Mouse (Mus musculus): Measurements from ENCODE around the gene Gys1. TPM values are rescaled to one million over a fixed set of nuclear protein-coding genes. Genes with fewer than 3 reads are reported as not detected.

Gys1 gene
- polyA plus RNA-seq, 1 experiment from 2014 or later = 39.0 TPM

DNA sequence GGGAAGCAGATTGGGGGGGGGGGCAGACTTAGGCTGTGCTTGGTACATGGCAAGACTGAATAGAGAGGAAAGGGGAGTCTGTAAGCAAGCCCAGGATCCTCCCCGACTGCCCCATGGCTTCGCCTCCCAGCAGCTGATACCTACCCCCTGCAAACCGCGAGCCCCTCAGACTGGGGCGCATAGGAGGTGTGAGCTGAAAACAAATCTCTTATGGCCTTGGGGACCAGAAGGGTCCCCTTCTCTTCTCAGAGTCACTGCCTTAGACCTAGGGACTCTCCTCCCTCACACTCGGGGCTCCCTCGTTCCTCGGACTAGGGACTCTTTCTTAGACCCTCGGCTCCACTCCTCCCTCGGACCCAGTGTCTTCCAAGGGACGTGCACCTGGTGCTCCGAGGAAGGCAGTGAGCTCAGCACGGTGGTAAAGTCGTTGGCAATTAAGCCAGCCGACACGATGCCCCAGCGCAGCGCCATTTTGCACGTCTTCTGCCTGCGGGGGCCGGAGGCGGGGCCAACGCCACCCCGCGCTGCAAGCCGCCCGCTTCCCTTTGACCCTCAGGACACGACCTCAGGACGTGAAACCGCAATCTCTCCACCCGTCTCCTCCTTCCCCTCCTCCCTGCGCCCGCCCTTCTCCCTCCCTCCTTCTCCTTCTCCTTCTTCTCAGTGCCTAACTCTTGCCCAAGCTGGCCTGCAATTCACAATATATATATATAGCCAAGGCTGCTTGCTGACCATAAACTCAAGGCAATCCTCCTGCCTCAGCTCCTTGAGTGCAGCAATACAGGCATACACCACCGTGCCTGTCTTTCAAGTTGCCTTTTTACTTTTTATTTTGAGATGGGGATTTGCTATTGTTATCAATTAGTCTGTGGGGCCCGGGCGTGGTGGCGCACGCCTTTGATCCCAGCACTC is 53.9 kb downstream of the Gys1 start, which contains the start of gene Dhdh:
Dhdh (minus strand) TSS at position 513 of the 912 bp plus-strand sequence.
- H3K9me3 ChIP-seq = no peaks in the 10 kb centered on the region
- H3K36me3 ChIP-seq = peaks cover 13% of the 10 kb centered on the region
- peak within 1 kb of the TSS; percentile 83 for H3K27ac ChIP-seq
- peak within 1 kb of the TSS; percentile 47 for H3K4me3 ChIP-seq
- WGBS = 10% methylated on average over 38 of the region's 38 CpGs
- no peak for ATAC-seq (ENCODE audit: insufficient number of reproducible peaks, low FRiP score, low TSS enrichment, low read depth)
- peak within 1 kb of the TSS; percentile 66 for H3K4me2 ChIP-seq
- H3K4me1 ChIP-seq = peaks cover 21% of the 10 kb centered on the region
- no peaks in the 10 kb centered on the region for H3K27me3 ChIP-seq
- peak within 1 kb of the TSS; percentile 58 for H3K9ac ChIP-seq

GRCm38 (mm10) chr7:45489578-45489977 is 54.9 kb downstream of the Gys1 start:
- ATAC-seq (ENCODE audit: insufficient number of reproducible peaks, low FRiP score, low TSS enrichment, low read depth) = no peak
- peaks cover 23% of the 10 kb centered on the region for H3K36me3 ChIP-seq
- H3K9me3 ChIP-seq = no peaks in the 10 kb centered on the region
- H3K27ac ChIP-seq = no peak overlapping the region
- no peak overlapping the region for H3K4me3 ChIP-seq
- H3K27me3 ChIP-seq = no peaks in the 10 kb centered on the region
- no peak overlapping the region for H3K4me2 ChIP-seq
- H3K4me1 ChIP-seq = peaks cover 21% of the 10 kb centered on the region
- no peak overlapping the region for H3K9ac ChIP-seq
- 68% methylated on average over 7 of the region's 7 CpGs for WGBS

DNA sequence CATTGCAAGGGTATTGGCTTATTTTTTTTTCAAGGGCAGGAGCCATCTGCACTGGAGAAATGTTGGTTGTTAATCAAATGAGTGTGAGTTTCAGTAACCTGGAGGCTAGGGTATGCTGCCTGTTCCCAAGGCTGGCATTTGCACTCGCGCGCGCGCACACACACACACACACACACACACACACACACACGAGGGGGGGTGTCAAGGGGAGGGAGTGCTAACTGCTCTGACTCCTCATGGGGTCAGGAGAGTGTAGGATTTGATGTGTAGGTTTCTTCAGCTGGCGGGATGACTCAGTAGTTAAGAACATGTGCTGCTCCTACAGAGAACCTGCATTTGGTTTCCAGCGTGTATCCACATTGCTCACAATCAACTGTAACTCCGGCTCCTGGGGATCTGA is 56.2 kb downstream of the Gys1 start:
- no peak overlapping the region for H3K4me2 ChIP-seq
- no peaks in the 10 kb centered on the region for H3K9me3 ChIP-seq
- H3K27ac ChIP-seq = no peak overlapping the region
- no peak overlapping the region for H3K9ac ChIP-seq
- H3K36me3 ChIP-seq = peaks cover 36% of the 10 kb centered on the region
- no peak overlapping the region for H3K4me3 ChIP-seq
- peaks cover 21% of the 10 kb centered on the region for H3K4me1 ChIP-seq
- no peak for ATAC-seq (ENCODE audit: insufficient number of reproducible peaks, low FRiP score, low TSS enrichment, low read depth)
- 15% methylated on average over 9 of the region's 9 CpGs for WGBS
- H3K27me3 ChIP-seq = no peaks in the 10 kb centered on the region

GRCm38 (mm10) chr7:45491264-45491663 is 56.6 kb downstream of the Gys1 start:
- H3K27me3 ChIP-seq = no peaks in the 10 kb centered on the region
- ATAC-seq (ENCODE audit: insufficient number of reproducible peaks, low FRiP score, low TSS enrichment, low read depth) = no peak
- H3K4me2 ChIP-seq = no peak overlapping the region
- WGBS = 20% methylated on average over 3 of the region's 3 CpGs
- H3K27ac ChIP-seq = no peak overlapping the region
- H3K4me1 ChIP-seq = peaks cover 21% of the 10 kb centered on the region
- H3K4me3 ChIP-seq = no peak overlapping the region
- no peaks in the 10 kb centered on the region for H3K9me3 ChIP-seq
- no peak overlapping the region for H3K9ac ChIP-seq
- H3K36me3 ChIP-seq = peaks cover 40% of the 10 kb centered on the region

- no peak overlapping the region for H3K9ac ChIP-seq
- H3K36me3 ChIP-seq = peaks cover 51% of the 10 kb centered on the region
- no peak for ATAC-seq (ENCODE audit: insufficient number of reproducible peaks, low FRiP score, low TSS enrichment, low read depth)
- no peaks in the 10 kb centered on the region for H3K9me3 ChIP-seq
- H3K4me2 ChIP-seq = no peak overlapping the region
- H3K4me3 ChIP-seq = no peak overlapping the region
- H3K27me3 ChIP-seq = no peaks in the 10 kb centered on the region
- peaks cover 19% of the 10 kb centered on the region for H3K4me1 ChIP-seq
- 89% methylated on average over 8 of the region's 8 CpGs for WGBS
- H3K27ac ChIP-seq = no peak overlapping the region
These were observed 57.7 kb downstream of the Gys1 start for GRCm38 (mm10) chr7:45492225-45492844.

- Histone ChIP-seq H3K27me3 (no peaks in the 10 kb centered on the region), H3K9me3 (no peaks in the 10 kb centered on the region), H3K9ac (no peak overlapping the region), H3K4me3 (no peak overlapping the region), H3K27ac (no peak overlapping the region; the same call in 1 of the 2 replicates), H3K36me3 (peaks cover 57% of the 10 kb centered on the region), H3K4me1 (peaks cover 16% of the 10 kb centered on the region), H3K4me2 (no peak overlapping the region)
- ATAC-seq (ENCODE audit: insufficient number of reproducible peaks, low FRiP score, low TSS enrichment, low read depth) = no peak
- 92% methylated on average over 5 of the region's 5 CpGs for WGBS
These were observed 58.3 kb downstream of the Gys1 start for GRCm38 (mm10) chr7:45492951-45493350.

GRCm38 (mm10) chr7:45494548-45494947 is 59.9 kb downstream of the Gys1 start:
- Histone ChIP-seq H3K27me3 (no peaks in the 10 kb centered on the region), H3K4me3 (no peak overlapping the region), H3K9ac (no peak overlapping the region), H3K9me3 (no peaks in the 10 kb centered on the region), H3K27ac (no peak overlapping the region), H3K36me3 (peaks cover 72% of the 10 kb centered on the region), H3K4me2 (no peak overlapping the region), H3K4me1 (peaks cover 7% of the 10 kb centered on the region; the same call in 1 of the 2 replicates)
- ATAC-seq (ENCODE audit: insufficient number of reproducible peaks, low FRiP score, low TSS enrichment, low read depth) = no peak
- WGBS = 81% methylated on average over 9 of the region's 9 CpGs

DNA sequence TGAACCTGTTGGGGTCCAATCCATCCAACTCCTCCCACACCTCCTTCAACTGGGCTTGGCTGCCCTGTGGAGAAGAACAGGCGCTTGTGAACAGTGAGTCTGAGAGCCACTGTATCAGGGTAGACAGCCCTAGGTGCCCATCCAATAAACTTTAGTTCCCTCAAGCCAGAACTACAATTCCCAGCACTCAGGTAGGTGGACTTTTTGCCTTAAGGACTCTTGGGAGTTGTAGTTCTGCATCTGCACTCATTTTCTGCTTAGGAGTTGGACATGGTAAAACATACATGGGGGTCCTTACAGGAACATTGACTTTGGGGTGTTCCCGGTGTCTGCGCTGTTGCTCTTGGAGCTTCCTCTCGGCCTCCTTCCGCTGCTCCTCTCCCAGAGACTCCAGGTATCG is 63.8 kb downstream of the Gys1 start:
- H3K4me1 ChIP-seq = no peaks in the 10 kb centered on the region
- 96% methylated on average over 6 of the region's 6 CpGs for WGBS
- no peak overlapping the region for H3K4me2 ChIP-seq
- no peak for ATAC-seq (ENCODE audit: insufficient number of reproducible peaks, low FRiP score, low TSS enrichment, low read depth)
- H3K27ac ChIP-seq = no peak overlapping the region
- no peak overlapping the region for H3K9ac ChIP-seq
- peaks cover 95% of the 10 kb centered on the region for H3K36me3 ChIP-seq
- no peak overlapping the region for H3K4me3 ChIP-seq
- H3K27me3 ChIP-seq = no peaks in the 10 kb centered on the region
- no peaks in the 10 kb centered on the region for H3K9me3 ChIP-seq

Small RNA genes lying within 50 kb of the gene (microRNA-seq; reads per million reads assigned to microRNA genes)
- gene Gm22133 = not detected

Other genes starting within 250 kb of the Gys1 start
- 1.2 and 2.7 TPM in 2 replicates for gene Ccdc155, start 230.0 kb upstream of the Gys1 start, polyA plus RNA-seq (2015; fragmentation: Nextera tagmentation; extraction: Ambion mirVana)
- gene Dkkl1, start 222.7 kb upstream of the Gys1 start, polyA plus RNA-seq (2015; fragmentation: Nextera tagmentation; extraction: Ambion mirVana) = 51.2 and 64.5 TPM in 2 replicates
- 131 and 134 TPM in 2 replicates for gene Tead2, start 219.1 kb upstream of the Gys1 start, polyA plus RNA-seq (2015; fragmentation: Nextera tagmentation; extraction: Ambion mirVana)
- gene Cd37, start 195.7 kb upstream of the Gys1 start, polyA plus RNA-seq (2015; fragmentation: Nextera tagmentation; extraction: Ambion mirVana) = 3.8 and 5.1 TPM in 2 replicates
- gene Slc6a16, start 193.8 kb upstream of the Gys1 start, polyA plus RNA-seq (2015; fragmentation: Nextera tagmentation; extraction: Ambion mirVana) = 0.09 TPM in 1 of 2 replicates, not detected in the other
- gene Slc6a21, start 157.3 kb upstream of the Gys1 start, polyA plus RNA-seq (2015; fragmentation: Nextera tagmentation; extraction: Ambion mirVana) = not detected in 2 replicates
- 22.0 and 22.6 TPM in 2 replicates for gene Trpm4, start 101.1 kb upstream of the Gys1 start, polyA plus RNA-seq (2015; fragmentation: Nextera tagmentation; extraction: Ambion mirVana)
- 6.5 and 15.1 TPM in 2 replicates for gene Hrc, start 99.6 kb upstream of the Gys1 start, polyA plus RNA-seq (2015; fragmentation: Nextera tagmentation; extraction: Ambion mirVana)
- gene Ppfia3, start 67.8 kb upstream of the Gys1 start, polyA plus RNA-seq (2015; fragmentation: Nextera tagmentation; extraction: Ambion mirVana) = 7.8 and 9.1 TPM in 2 replicates
- gene Lin7b, start 64.3 kb upstream of the Gys1 start, polyA plus RNA-seq (2015; fragmentation: Nextera tagmentation; extraction: Ambion mirVana) = 2.3 and 2.5 TPM in 2 replicates
- gene Snrnp70, start 39.1 kb upstream of the Gys1 start, polyA plus RNA-seq (2015; fragmentation: Nextera tagmentation; extraction: Ambion mirVana) = 199 and 204 TPM in 2 replicates
- 0.10 and 0.12 TPM in 2 replicates for gene Kcna7, start 29.2 kb upstream of the Gys1 start, polyA plus RNA-seq (2015; fragmentation: Nextera tagmentation; extraction: Ambion mirVana)
- 1.9 and 3.0 TPM in 2 replicates for gene Ntf5, start 21.1 kb upstream of the Gys1 start, polyA plus RNA-seq (2015; fragmentation: Nextera tagmentation; extraction: Ambion mirVana)
- not detected in 2 replicates for gene Lhb, start 14.0 kb upstream of the Gys1 start, polyA plus RNA-seq (2015; fragmentation: Nextera tagmentation; extraction: Ambion mirVana)
- gene Ruvbl2, start 3.3 kb downstream of the Gys1 start, polyA plus RNA-seq (2015; fragmentation: Nextera tagmentation; extraction: Ambion mirVana) = 122 and 125 TPM in 2 replicates
- 4,640 and 4,716 TPM in 2 replicates for gene Ftl1, start 25.0 kb downstream of the Gys1 start, polyA plus RNA-seq (2015; fragmentation: Nextera tagmentation; extraction: Ambion mirVana)
- gene Bax, start 32.1 kb downstream of the Gys1 start, polyA plus RNA-seq (2015; fragmentation: Nextera tagmentation; extraction: Ambion mirVana) = 145 and 146 TPM in 2 replicates
- gene Tulp2, start 47.0 kb downstream of the Gys1 start, polyA plus RNA-seq (2015; fragmentation: Nextera tagmentation; extraction: Ambion mirVana) = 0.61 and 1.0 TPM in 2 replicates
- not detected in 2 replicates for gene Gm45808, start 52.0 kb downstream of the Gys1 start, polyA plus RNA-seq (2015; fragmentation: Nextera tagmentation; extraction: Ambion mirVana)
- gene Dhdh, start 54.0 kb downstream of the Gys1 start, polyA plus RNA-seq (2015; fragmentation: Nextera tagmentation; extraction: Ambion mirVana) = 3.1 and 3.3 TPM in 2 replicates
- 279 and 295 TPM in 2 replicates for gene Nucb1, start 75.6 kb downstream of the Gys1 start, polyA plus RNA-seq (2015; fragmentation: Nextera tagmentation; extraction: Ambion mirVana)
- 22.3 and 26.1 TPM in 2 replicates for gene Ppp1r15a, start 91.4 kb downstream of the Gys1 start, polyA plus RNA-seq (2015; fragmentation: Nextera tagmentation; extraction: Ambion mirVana)
- 5.7 and 6.8 TPM in 2 replicates for gene Plekha4, start 91.5 kb downstream of the Gys1 start, polyA plus RNA-seq (2015; fragmentation: Nextera tagmentation; extraction: Ambion mirVana)
- 0.74 and 1.1 TPM in 2 replicates for gene Hsd17b14, start 120.0 kb downstream of the Gys1 start, polyA plus RNA-seq (2015; fragmentation: Nextera tagmentation; extraction: Ambion mirVana)
- 63.4 and 64.4 TPM in 2 replicates for gene Bcat2, start 135.3 kb downstream of the Gys1 start, polyA plus RNA-seq (2015; fragmentation: Nextera tagmentation; extraction: Ambion mirVana)
- 0.58 and 0.93 TPM in 2 replicates for gene Fgf21, start 180.6 kb downstream of the Gys1 start, polyA plus RNA-seq (2015; fragmentation: Nextera tagmentation; extraction: Ambion mirVana)
- 2.9 and 3.3 TPM in 2 replicates for gene Fut1, start 182.4 kb downstream of the Gys1 start, polyA plus RNA-seq (2015; fragmentation: Nextera tagmentation; extraction: Ambion mirVana)
- 0.14 and 0.27 TPM in 2 replicates for gene Izumo1, start 187.0 kb downstream of the Gys1 start, polyA plus RNA-seq (2015; fragmentation: Nextera tagmentation; extraction: Ambion mirVana)
- gene Rasip1, start 192.6 kb downstream of the Gys1 start, polyA plus RNA-seq (2015; fragmentation: Nextera tagmentation; extraction: Ambion mirVana) = 11.4 and 12.0 TPM in 2 replicates
- 21.9 and 36.8 TPM in 2 replicates for gene Mamstr, start 205.1 kb downstream of the Gys1 start, polyA plus RNA-seq (2015; fragmentation: Nextera tagmentation; extraction: Ambion mirVana)
- 7.7 and 8.0 TPM in 2 replicates for gene Fut2, start 231.6 kb downstream of the Gys1 start, polyA plus RNA-seq (2015; fragmentation: Nextera tagmentation; extraction: Ambion mirVana)
- gene Ntn5, start 249.2 kb downstream of the Gys1 start, polyA plus RNA-seq (2015; fragmentation: Nextera tagmentation; extraction: Ambion mirVana) = 0.50 and 2.6 TPM in 2 replicates

All from limb, embryonic 15.5 days (tissue).